ENCODE assay signal across 22 mouse cellular contexts in the genomic region with DNA sequence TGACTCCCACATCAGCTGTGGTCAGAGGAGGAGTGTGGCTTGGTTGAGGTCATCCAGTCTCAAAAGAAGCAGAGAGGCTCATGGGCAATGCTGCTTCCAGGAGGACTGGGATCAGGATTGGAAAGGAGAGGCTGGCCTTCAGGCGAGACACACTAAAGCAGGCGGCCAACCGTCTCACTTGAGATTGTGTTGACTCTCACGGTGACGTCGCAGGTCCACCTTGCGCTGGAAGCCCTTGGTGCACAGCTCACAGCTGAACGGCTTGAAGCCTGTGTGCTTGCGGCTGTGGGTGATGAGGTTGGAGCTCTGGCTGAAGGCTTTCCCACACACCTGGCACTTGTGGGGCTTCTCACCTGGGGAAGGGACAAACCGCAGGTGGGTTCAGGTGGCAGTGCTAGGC. TPM values are rescaled to one million over a fixed set of nuclear protein-coding genes. Genes with fewer than 3 reads are reported as not detected.
A peak's percentile ranks its signal among the peaks of the same experiment; 100 is the strongest.
DNase-seq lines count a peak whose midpoint lies in the region; ATAC-seq lines count a peak whose summit lies in the region.
"Had no signal": no experiment of that assay in that cellular context is flagged by ENCODE, and none has a peak within 500 bp of the region (broad histone marks: within the 10 kb centered on the region; RNA-seq: fewer than 3 reads in every experiment).

No protein-coding gene starts in this region.

- no peak overlapping the region for H3K4me3 ChIP-seq in heart, embryonic 10.5 days
- H3K4me3 ChIP-seq in heart, embryonic 11.5 days (ENCODE audit: low read depth, low read length), result no peak overlapping the region
- H3K4me3 ChIP-seq in liver, embryonic 16.5 days (ENCODE audit: low read depth, low read length), result no peak overlapping the region
- H3K4me3 ChIP-seq: embryonic facial prominence, embryonic 10.5 days; gastrocnemius, adult 2 months; hindbrain, embryonic 12.5 days had no signal

- no peak overlapping the region; the same call in 1 of the 2 replicates for H3K9ac ChIP-seq in heart, embryonic 11.5 days (ENCODE audit: low read depth, low read length)
- H3K9ac ChIP-seq in liver, embryonic 16.5 days (ENCODE audit: low read depth, low read length), result no peak overlapping the region
- H3K9ac ChIP-seq: hindbrain, embryonic 12.5 days had no signal

- no peaks in the 10 kb centered on the region for H3K36me3 ChIP-seq in heart, embryonic 10.5 days
- no peaks in the 10 kb centered on the region for H3K36me3 ChIP-seq in heart, embryonic 11.5 days (ENCODE audit: control insufficient read depth, insufficient read depth, low read length)
- peaks cover 62% of the 10 kb centered on the region for H3K36me3 ChIP-seq in liver, embryonic 16.5 days (ENCODE audit: control insufficient read depth, insufficient read depth)
- H3K36me3 ChIP-seq: embryonic facial prominence, embryonic 10.5 days; hindbrain, embryonic 12.5 days had no signal

- H3K4me2 ChIP-seq in heart, embryonic 11.5 days, result no peak overlapping the region
- no peak overlapping the region for H3K4me2 ChIP-seq in liver, embryonic 16.5 days (ENCODE audit: low read depth, low read length)
- H3K4me2 ChIP-seq: hindbrain, embryonic 12.5 days had no signal

- H3K27ac ChIP-seq in heart, embryonic 10.5 days, result 0 out of 2 replicates have a peak overlapping the region, but pooled peaks have one; percentile 16
- H3K27ac ChIP-seq in heart, embryonic 11.5 days (ENCODE audit: low read depth, low read length), result no peak overlapping the region
- peak overlapping the region; percentile 35 for H3K27ac ChIP-seq in liver, embryonic 16.5 days (ENCODE audit: low read length)
- H3K27ac ChIP-seq: embryonic facial prominence, embryonic 10.5 days; gastrocnemius, adult 2 months; hindbrain, embryonic 12.5 days had no signal

- H3K27me3 ChIP-seq in heart, embryonic 10.5 days (ENCODE audit: insufficient read depth, poor library complexity, severe bottlenecking), result 0 out of 2 replicates have a peak, but pooled peaks cover 6% of the 10 kb centered on the region
- H3K27me3 ChIP-seq in heart, embryonic 11.5 days (ENCODE audit: control insufficient read depth, insufficient read depth, low read length), result no peaks in the 10 kb centered on the region
- H3K27me3 ChIP-seq in liver, embryonic 16.5 days (ENCODE audit: control insufficient read depth, insufficient read depth, low read depth, low read length), result no peaks in the 10 kb centered on the region

- peaks cover 28% of the 10 kb centered on the region for H3K4me1 ChIP-seq in heart, embryonic 10.5 days
- no peaks in the 10 kb centered on the region for H3K4me1 ChIP-seq in heart, embryonic 11.5 days (ENCODE audit: control insufficient read depth, insufficient read depth, low read length)
- peaks cover 62% of the 10 kb centered on the region for H3K4me1 ChIP-seq in liver, embryonic 16.5 days (ENCODE audit: control insufficient read depth, low read depth, low read length)

- ATAC-seq in heart, embryonic 11.5 days (replicated peaks; ENCODE audit: insufficient number of reproducible peaks, low FRiP score, low TSS enrichment), result no peak
- ATAC-seq in liver, embryonic 16.5 days (ENCODE audit: low read depth), result no peak
- no peak for ATAC-seq in CD4-positive, CD25-positive, alpha-beta regulatory T cell, adult 4 months
- ATAC-seq: forebrain, embryonic 14.5 days; hindbrain, embryonic 16.5 days had no signal

- no peak for DNase-seq in heart, embryonic 10.5 days (ENCODE audit: low spot score)
- peak; percentile 50 for DNase-seq in thymus, postnatal 0 days (ENCODE audit: low spot score)
- no peak for DNase-seq in thymus, postnatal 36 days
- DNase-seq in testis, postnatal 14 days (ENCODE audit: low spot score), result no peak
- DNase-seq: adrenal gland, adult 2 months; adrenal gland, postnatal 25 days; B cell, adult 2 months; cerebellum, adult 18-20 months; cerebellum, adult 9-11 months; gastrocnemius, adult 2 months; gastrocnemius, postnatal 25 days; heart, postnatal 10 days; heart, postnatal 4 days had no signal

- 81% methylated on average over 10 of the region's 10 CpGs for WGBS in heart, embryonic 10.5 days
- WGBS in heart, embryonic 11.5 days (ENCODE audit: insufficient replicate concordance), result 80% methylated on average over 10 of the region's 10 CpGs
- 79% methylated on average over 10 of the region's 10 CpGs for WGBS in liver, embryonic 16.5 days (ENCODE audit: insufficient replicate concordance)

- H3K9me3 ChIP-seq in heart, embryonic 10.5 days, result no peaks in the 10 kb centered on the region
- no peaks in the 10 kb centered on the region for H3K9me3 ChIP-seq in heart, embryonic 11.5 days (replicated peaks; ENCODE audit: control insufficient read depth, low read length)
- no peaks in the 10 kb centered on the region for H3K9me3 ChIP-seq in liver, embryonic 16.5 days (replicated peaks; ENCODE audit: control insufficient read depth, low read length)
- H3K9me3 ChIP-seq: embryonic facial prominence, embryonic 10.5 days; hindbrain, embryonic 12.5 days had no signal

RNA-seq across cellular contexts. Expression of a gene that starts 11.9 kb away (rescaled TPM):
- polyA plus RNA-seq in heart, embryonic 10.5 days (2016; fragmentation: Nextera tagmentation; extraction: Ambion mirVana), result 11.0 and 12.2 TPM in 2 replicates
- 7.6 and 10.9 TPM in 2 replicates for polyA plus RNA-seq in heart, embryonic 11.5 days (2014; fragmentation: Nextera tagmentation; extraction: Ambion mirVana)
- polyA plus RNA-seq in thymus, postnatal 0 days (2015; fragmentation: Nextera tagmentation; extraction: Ambion mirVana), result 1.1 and 1.8 TPM in 2 replicates
- 88.7 and 89.4 TPM in 2 replicates for polyA plus RNA-seq in liver, embryonic 16.5 days (2015; fragmentation: Nextera tagmentation; extraction: Ambion mirVana)
- not detected for polyA plus RNA-seq in CD4-positive, CD25-positive, alpha-beta regulatory T cell, adult 4 months (2017; shearing (Covaris generic))
- polyA plus RNA-seq: forebrain, embryonic 14.5 days; hindbrain, embryonic 16.5 days had no signal

RNA-seq across cellular contexts. Expression of a gene that starts 26.3 kb away (rescaled TPM):
- 37.0 and 45.2 TPM in 2 replicates for polyA plus RNA-seq in heart, embryonic 10.5 days (2016; fragmentation: Nextera tagmentation; extraction: Ambion mirVana)
- polyA plus RNA-seq in heart, embryonic 11.5 days (2014; fragmentation: Nextera tagmentation; extraction: Ambion mirVana), result 22.5 and 23.3 TPM in 2 replicates
- 18.8 and 20.7 TPM in 2 replicates for polyA plus RNA-seq in thymus, postnatal 0 days (2015; fragmentation: Nextera tagmentation; extraction: Ambion mirVana)
- polyA plus RNA-seq in liver, embryonic 16.5 days (2015; fragmentation: Nextera tagmentation; extraction: Ambion mirVana), result 12.1 TPM in 2 replicates
- polyA plus RNA-seq in CD4-positive, CD25-positive, alpha-beta regulatory T cell, adult 4 months (2017; shearing (Covaris generic)), result 10 to 100 TPM; 18.5 to 27.0 TPM

RNA-seq across cellular contexts. Expression of a gene that starts 31.2 kb away (rescaled TPM):
- 17.8 and 23.8 TPM in 2 replicates for polyA plus RNA-seq in heart, embryonic 10.5 days (2016; fragmentation: Nextera tagmentation; extraction: Ambion mirVana)
- 14.2 and 16.2 TPM in 2 replicates for polyA plus RNA-seq in heart, embryonic 11.5 days (2014; fragmentation: Nextera tagmentation; extraction: Ambion mirVana)
- 8.0 and 10.8 TPM in 2 replicates for polyA plus RNA-seq in thymus, postnatal 0 days (2015; fragmentation: Nextera tagmentation; extraction: Ambion mirVana)
- 9.6 and 9.8 TPM in 2 replicates for polyA plus RNA-seq in liver, embryonic 16.5 days (2015; fragmentation: Nextera tagmentation; extraction: Ambion mirVana)
- 10 to 100 TPM; 15.9 to 33.3 TPM for polyA plus RNA-seq in CD4-positive, CD25-positive, alpha-beta regulatory T cell, adult 4 months (2017; shearing (Covaris generic))

RNA-seq across cellular contexts. Expression of a gene that starts 46.6 kb away (rescaled TPM):
- polyA plus RNA-seq in heart, embryonic 10.5 days (2016; fragmentation: Nextera tagmentation; extraction: Ambion mirVana), result not detected in 2 replicates
- polyA plus RNA-seq in heart, embryonic 11.5 days (2014; fragmentation: Nextera tagmentation; extraction: Ambion mirVana), result not detected in 2 replicates
- 0.44 and 0.50 TPM in 2 replicates for polyA plus RNA-seq in thymus, postnatal 0 days (2015; fragmentation: Nextera tagmentation; extraction: Ambion mirVana)
- 1.6 and 9.7 TPM in 2 replicates for polyA plus RNA-seq in liver, embryonic 16.5 days (2015; fragmentation: Nextera tagmentation; extraction: Ambion mirVana)
- polyA plus RNA-seq in CD4-positive, CD25-positive, alpha-beta regulatory T cell, adult 4 months (2017; shearing (Covaris generic)), result not detected
- polyA plus RNA-seq: adrenal gland, adult 2 months; embryonic facial prominence, embryonic 10.5 days; embryonic facial prominence, embryonic 14.5 days; forebrain, embryonic 14.5 days; heart, embryonic 14.5 days; hindbrain, embryonic 12.5 days; hindbrain, embryonic 16.5 days had no signal
